Mouse (Mus musculus): ENCODE measurements around the gene Tcf15. TPM values are rescaled to one million over a fixed set of nuclear protein-coding genes. Genes with fewer than 3 reads are reported as not detected.

The Tcf15 gene
- total and polyA plus RNA-seq, 3 experiments, result 25.9 to 32.1 (median 26.7) TPM

DNA sequence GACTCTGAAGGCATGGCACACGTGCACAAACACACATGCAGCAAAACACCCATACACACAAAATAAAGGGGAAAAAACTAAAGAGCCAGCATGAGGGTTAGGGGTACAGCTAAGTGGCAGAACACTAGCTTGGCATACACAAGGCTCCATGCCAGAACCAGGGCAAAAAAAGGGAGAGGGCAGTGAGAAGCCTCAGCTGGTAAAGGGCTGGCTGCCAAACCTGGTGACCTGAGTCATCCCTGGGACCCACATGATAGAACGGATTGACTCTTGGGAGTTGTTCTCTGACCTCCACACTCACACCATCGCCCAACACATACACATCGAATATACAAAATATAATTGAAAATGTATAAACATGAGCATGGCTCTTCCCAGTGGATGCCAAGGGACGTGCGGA is 33.3 kb downstream of the Tcf15 start:
- 61% methylated on average over 6 of the region's 6 CpGs for WGBS
- Histone ChIP-seq H3K4me1 (ENCODE audit: control insufficient read depth, insufficient read depth, low read length) (peaks cover 11% of the 10 kb centered on the region), H3K79me2 (replicated peaks; ENCODE audit: control insufficient read depth, insufficient read depth, low read length) (no peaks in the 10 kb centered on the region), H3K36me3 (ENCODE audit: control insufficient read depth, insufficient read depth, low read length) (no peaks in the 10 kb centered on the region), H3K27me3 (ENCODE audit: control insufficient read depth, insufficient read depth, low read length) (no peaks in the 10 kb centered on the region), H3K4me3 (no peak overlapping the region), H3K27ac (peak overlapping the region; percentile 70), H3K9ac (ENCODE audit: low read depth, low read length) (no peak overlapping the region)
- no peak for DNase-seq
- intact Hi-C loops (cut with DNase I), result no loop called here
- TF ChIP-seq POLR2A (IDR thresholded peaks at IDR 0.05; ENCODE audit: insufficient read depth, low read depth, low read length) (no peak), EP300 (IDR thresholded peaks at IDR 0.05; ENCODE audit: insufficient read depth, low read depth, low read length) (no peak), CTCF (IDR thresholded peaks at IDR 0.05) (no peak)

DNA sequence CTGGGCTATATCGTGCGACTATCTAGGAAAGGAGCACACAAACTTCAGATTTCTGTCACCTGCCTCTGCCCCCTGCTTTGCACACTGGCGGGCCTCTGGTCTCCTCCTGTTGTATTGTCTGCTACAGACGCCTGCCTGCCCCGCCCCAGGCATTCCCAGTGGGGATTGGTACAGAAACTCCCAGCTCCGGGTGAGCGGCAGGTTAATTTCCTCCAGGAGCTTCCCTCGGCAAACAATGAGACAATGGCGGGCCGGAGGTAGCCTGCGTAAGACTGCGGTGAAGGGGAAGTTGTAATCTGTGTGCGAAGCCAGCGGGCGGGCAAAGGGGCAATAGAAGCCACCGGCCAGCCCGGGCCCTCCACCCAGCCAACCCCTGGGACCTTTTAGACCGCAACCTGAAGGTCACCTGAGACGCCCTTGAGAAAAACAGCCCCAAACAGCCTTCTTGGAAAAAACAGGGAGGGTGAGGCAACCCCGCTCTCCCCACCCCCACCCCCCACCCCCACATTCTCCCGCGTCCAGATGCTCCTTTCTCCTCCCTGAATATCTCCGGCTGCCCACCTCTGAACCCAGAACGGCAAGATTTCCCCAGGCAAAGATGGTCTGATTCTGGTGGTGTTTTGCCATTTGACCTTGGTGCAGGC is 33.9 kb downstream of the Tcf15 start:
- intact Hi-C loops (cut with DNase I), result no loop called here
- no peaks in the 10 kb centered on the region for H3K36me3 ChIP-seq (ENCODE audit: control insufficient read depth, insufficient read depth, low read length)
- WGBS, result 29% methylated on average over 24 of the region's 24 CpGs
- peaks cover 11% of the 10 kb centered on the region for H3K4me1 ChIP-seq (ENCODE audit: control insufficient read depth, insufficient read depth, low read length)
- peak overlapping the region; percentile 34; the same call in 1 of the 2 replicates for H3K9ac ChIP-seq (ENCODE audit: low read depth, low read length)
- peak overlapping the region; percentile 19 for H3K4me3 ChIP-seq
- H3K79me2 ChIP-seq (replicated peaks; ENCODE audit: control insufficient read depth, insufficient read depth, low read length), result no peaks in the 10 kb centered on the region
- peak overlapping the region; percentile 92 for H3K27ac ChIP-seq
- H3K27me3 ChIP-seq (ENCODE audit: control insufficient read depth, insufficient read depth, low read length), result no peaks in the 10 kb centered on the region
- peak; percentile 78 to 87 for DNase-seq
- TF ChIP-seq EP300 (IDR thresholded peaks at IDR 0.05; ENCODE audit: insufficient read depth, low read depth, low read length) (peak; percentile 93), CTCF (IDR thresholded peaks at IDR 0.05) (0 out of 2 replicates have a peak, but pooled peaks have one; percentile 3), POLR2A (IDR thresholded peaks at IDR 0.05; ENCODE audit: insufficient read depth, low read depth, low read length) (peak; percentile 71)

DNA sequence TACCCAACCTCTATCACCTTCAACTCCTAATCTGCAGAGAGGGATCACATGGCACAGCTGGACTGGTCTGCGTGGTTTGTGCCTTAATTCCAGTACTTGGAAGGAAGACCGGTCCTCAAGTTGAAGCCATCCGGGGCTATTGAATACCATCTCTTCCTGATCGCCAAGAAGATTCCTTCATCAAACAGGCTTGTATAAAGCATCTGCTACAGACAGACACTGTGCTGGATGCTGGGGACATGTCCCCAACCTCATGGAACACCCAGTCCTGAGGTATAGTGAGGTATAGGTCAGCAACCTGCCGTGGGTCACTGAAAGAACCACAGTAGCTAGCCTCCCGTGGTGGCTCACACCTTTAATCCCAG is 34.4 kb downstream of the Tcf15 start:
- 63% methylated on average over 6 of the region's 6 CpGs for WGBS
- Histone ChIP-seq H3K4me1 (ENCODE audit: control insufficient read depth, insufficient read depth, low read length) (peaks cover 11% of the 10 kb centered on the region), H3K9ac (ENCODE audit: low read depth, low read length) (peak overlapping the region; percentile 34; the same call in 1 of the 2 replicates), H3K79me2 (replicated peaks; ENCODE audit: control insufficient read depth, insufficient read depth, low read length) (no peaks in the 10 kb centered on the region), H3K27me3 (ENCODE audit: control insufficient read depth, insufficient read depth, low read length) (no peaks in the 10 kb centered on the region), H3K36me3 (ENCODE audit: control insufficient read depth, insufficient read depth, low read length) (no peaks in the 10 kb centered on the region), H3K4me3 (peak overlapping the region; percentile 19), H3K27ac (peak overlapping the region; percentile 92)
- TF ChIP-seq CTCF (IDR thresholded peaks at IDR 0.05) (no peak), POLR2A (IDR thresholded peaks at IDR 0.05; ENCODE audit: insufficient read depth, low read depth, low read length) (no peak), EP300 (IDR thresholded peaks at IDR 0.05; ENCODE audit: insufficient read depth, low read depth, low read length) (no peak)
- intact Hi-C loops (cut with DNase I), result no loop called here
- no peak for DNase-seq

DNA sequence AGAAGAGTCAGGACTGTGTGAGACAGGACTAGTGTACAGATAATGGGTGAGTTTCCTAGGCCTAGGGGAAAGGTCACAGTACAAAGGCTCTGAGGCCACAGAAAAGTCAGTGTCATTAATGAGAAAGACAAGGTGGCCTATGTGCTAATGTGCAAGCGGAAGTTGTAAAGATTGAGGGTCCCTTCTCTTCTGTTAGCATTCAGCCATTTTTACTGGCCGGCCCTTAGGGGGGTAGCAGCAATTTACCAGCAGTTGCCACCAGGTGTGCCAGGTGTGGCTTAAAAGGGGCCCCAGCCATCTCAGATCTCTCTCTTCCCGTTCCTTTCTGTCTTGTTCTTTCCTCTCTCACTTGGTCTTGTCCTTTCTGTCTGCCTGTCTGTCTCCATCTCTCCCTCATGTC is 35.0 kb downstream of the Tcf15 start:
- 90% methylated on average over 3 of the region's 3 CpGs for WGBS
- H3K4me1 ChIP-seq (ENCODE audit: control insufficient read depth, insufficient read depth, low read length), result peaks cover 11% of the 10 kb centered on the region
- no peak for TF ChIP-seq EP300 (IDR thresholded peaks at IDR 0.05; ENCODE audit: insufficient read depth, low read depth, low read length)
- no peak for TF ChIP-seq CTCF (IDR thresholded peaks at IDR 0.05)
- no peak for TF ChIP-seq POLR2A (IDR thresholded peaks at IDR 0.05; ENCODE audit: insufficient read depth, low read depth, low read length)
- no peak overlapping the region for H3K4me3 ChIP-seq
- no peaks in the 10 kb centered on the region for H3K27me3 ChIP-seq (ENCODE audit: control insufficient read depth, insufficient read depth, low read length)
- peak overlapping the region; percentile 92 for H3K27ac ChIP-seq
- intact Hi-C loops (cut with DNase I), result no loop called here
- H3K9ac ChIP-seq (ENCODE audit: low read depth, low read length), result peak overlapping the region; percentile 20; the same call in 1 of the 2 replicates
- no peak for DNase-seq
- no peaks in the 10 kb centered on the region for H3K79me2 ChIP-seq (replicated peaks; ENCODE audit: control insufficient read depth, insufficient read depth, low read length)
- H3K36me3 ChIP-seq (ENCODE audit: control insufficient read depth, insufficient read depth, low read length), result no peaks in the 10 kb centered on the region

DNA sequence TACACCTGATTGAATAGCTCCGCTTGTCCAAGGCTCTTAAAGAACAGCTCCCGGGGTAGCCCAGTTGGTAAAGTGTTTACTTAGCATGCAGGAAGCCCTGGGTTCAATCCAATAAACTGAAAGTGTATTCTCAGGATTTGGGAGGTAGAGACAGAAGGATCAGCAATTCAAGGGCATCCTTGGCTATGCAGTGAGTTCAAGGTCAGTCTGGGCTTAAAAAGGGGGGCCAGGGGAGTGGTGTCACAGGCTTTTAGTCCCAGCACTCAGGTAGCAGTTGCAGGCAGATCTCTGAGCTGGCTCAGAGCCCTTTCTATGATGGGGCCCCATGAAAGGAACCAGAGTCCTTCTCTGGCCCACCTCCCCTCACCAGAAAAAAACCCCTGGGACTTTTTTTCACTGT is 35.9 kb downstream of the Tcf15 start:
- 59% methylated on average over 2 of the region's 2 CpGs for WGBS
- H3K27ac ChIP-seq, result peak overlapping the region; percentile 92
- intact Hi-C loops (cut with DNase I), result no loop called here

DNA sequence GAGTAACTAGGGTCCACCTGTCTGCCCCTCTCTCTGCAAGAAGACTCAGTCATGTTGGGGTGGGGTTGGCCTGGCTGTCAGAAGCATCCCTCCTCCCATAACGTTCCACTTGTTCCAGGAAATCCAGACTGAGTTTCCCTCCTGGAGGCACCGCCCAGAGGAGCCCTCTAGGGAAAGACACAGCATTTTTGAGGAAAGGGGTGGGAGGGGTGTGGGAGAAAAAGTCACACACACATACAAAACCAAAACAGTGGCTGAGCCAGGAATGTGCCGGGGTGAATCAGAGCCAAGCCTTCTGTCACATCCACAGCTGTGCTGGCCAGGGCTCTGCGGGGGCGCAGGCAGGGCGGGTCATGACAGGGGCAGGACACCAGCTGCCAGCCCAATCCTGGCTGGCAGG is 37.0 kb downstream of the Tcf15 start:
- Histone ChIP-seq H3K36me3 (ENCODE audit: control insufficient read depth, insufficient read depth, low read length) (no peaks in the 10 kb centered on the region), H3K9ac (ENCODE audit: low read depth, low read length) (peak overlapping the region; percentile 28), H3K27me3 (ENCODE audit: control insufficient read depth, insufficient read depth, low read length) (no peaks in the 10 kb centered on the region), H3K79me2 (replicated peaks; ENCODE audit: control insufficient read depth, insufficient read depth, low read length) (no peaks in the 10 kb centered on the region), H3K4me1 (ENCODE audit: control insufficient read depth, insufficient read depth, low read length) (peaks cover 11% of the 10 kb centered on the region), H3K4me3 (peak overlapping the region; percentile 25; the same call in 1 of the 2 replicates), H3K27ac (peak overlapping the region; percentile 92)
- intact Hi-C loops (cut with DNase I), result loop anchor here (1.0 to 2.0 kb wide), 2 partner anchors 30 to 38 kb away; partner anchors contain the start of gene Tcf15
- TF ChIP-seq EP300 (IDR thresholded peaks at IDR 0.05; ENCODE audit: insufficient read depth, low read depth, low read length) (peak; percentile 98), POLR2A (IDR thresholded peaks at IDR 0.05; ENCODE audit: insufficient read depth, low read depth, low read length) (peak; percentile 66), CTCF (IDR thresholded peaks at IDR 0.05) (no peak)
- DNase-seq, result peak; percentile 88 to 91
- 23% methylated on average over 6 of the region's 6 CpGs for WGBS

More for the DNA sequence above, 35.9 kb downstream of the Tcf15 start:
- no peak overlapping the region for H3K4me3 ChIP-seq
- H3K27me3 ChIP-seq (ENCODE audit: control insufficient read depth, insufficient read depth, low read length), result no peaks in the 10 kb centered on the region
- no peaks in the 10 kb centered on the region for H3K79me2 ChIP-seq (replicated peaks; ENCODE audit: control insufficient read depth, insufficient read depth, low read length)
- no peaks in the 10 kb centered on the region for H3K36me3 ChIP-seq (ENCODE audit: control insufficient read depth, insufficient read depth, low read length)
- no peak for DNase-seq
- TF ChIP-seq EP300 (IDR thresholded peaks at IDR 0.05; ENCODE audit: insufficient read depth, low read depth, low read length), result no peak
- TF ChIP-seq POLR2A (IDR thresholded peaks at IDR 0.05; ENCODE audit: insufficient read depth, low read depth, low read length), result no peak
- TF ChIP-seq CTCF (IDR thresholded peaks at IDR 0.05), result no peak
- peaks cover 11% of the 10 kb centered on the region for H3K4me1 ChIP-seq (ENCODE audit: control insufficient read depth, insufficient read depth, low read length)
- H3K9ac ChIP-seq (ENCODE audit: low read depth, low read length), result peak overlapping the region; percentile 3; the same call in 1 of the 2 replicates

Data from heart, adult 2 months (tissue).